Mouse (Mus musculus): ENCODE results near the gene Trak1. TPM values are rescaled to one million over a fixed set of nuclear protein-coding genes. Genes with fewer than 3 reads are reported as not detected.
A peak's percentile ranks its signal among the peaks of the same experiment; 100 is the strongest.

The Trak1 gene
- polyA plus RNA-seq, 1 experiment from 2014 or later, result 17.7 TPM

- peak overlapping the region; percentile 86 for H3K4me3 ChIP-seq
- peaks cover 23% of the 10 kb centered on the region for H3K27me3 ChIP-seq
- ATAC-seq (ENCODE audit: insufficient number of reproducible peaks, insufficient read depth, low FRiP score, low TSS enrichment, low read depth), result no peak
- no peaks in the 10 kb centered on the region for H3K9me3 ChIP-seq
- 3% methylated on average over 7 of the region's 7 CpGs for WGBS
- peaks cover 22% of the 10 kb centered on the region for H3K4me1 ChIP-seq
- no peaks in the 10 kb centered on the region for H3K36me3 ChIP-seq
- no peak overlapping the region for H3K27ac ChIP-seq
- peak overlapping the region; percentile 90 for H3K4me2 ChIP-seq
- H3K9ac ChIP-seq, result peak overlapping the region; percentile 90
Measured at GRCm38 (mm10) chr9:121298065-121298398, 730 bp downstream of the Trak1 start.

GRCm38 (mm10) chr9:121298411-121299091 is 1.2 kb downstream of the Trak1 start:
- Histone ChIP-seq H3K4me3 (peak overlapping the region; percentile 86), H3K9ac (peak overlapping the region; percentile 90), H3K27ac (no peak overlapping the region), H3K9me3 (no peaks in the 10 kb centered on the region), H3K4me2 (peak overlapping the region; percentile 90), H3K4me1 (peaks cover 24% of the 10 kb centered on the region), H3K36me3 (no peaks in the 10 kb centered on the region), H3K27me3 (peaks cover 23% of the 10 kb centered on the region)
- ATAC-seq (ENCODE audit: insufficient number of reproducible peaks, insufficient read depth, low FRiP score, low TSS enrichment, low read depth), result no peak
- WGBS, result 43% methylated on average over 15 of the region's 15 CpGs

- Histone ChIP-seq H3K4me2 (peak overlapping the region; percentile 90), H3K9me3 (no peaks in the 10 kb centered on the region), H3K27me3 (peaks cover 17% of the 10 kb centered on the region), H3K9ac (no peak overlapping the region), H3K4me3 (0 out of 2 replicates have a peak overlapping the region, but pooled peaks have one; percentile 86), H3K36me3 (no peaks in the 10 kb centered on the region), H3K4me1 (peaks cover 25% of the 10 kb centered on the region), H3K27ac (no peak overlapping the region)
- no peak for ATAC-seq (ENCODE audit: insufficient number of reproducible peaks, insufficient read depth, low FRiP score, low TSS enrichment, low read depth)
- 76% methylated on average over 9 of the region's 9 CpGs for WGBS
Measured at GRCm38 (mm10) chr9:121299223-121299755, 2.0 kb downstream of the Trak1 start.

GRCm38 (mm10) chr9:121299976-121300570 is 2.8 kb downstream of the Trak1 start:
- ATAC-seq (ENCODE audit: insufficient number of reproducible peaks, insufficient read depth, low FRiP score, low TSS enrichment, low read depth), result no peak
- Histone ChIP-seq H3K27ac (no peak overlapping the region), H3K4me3 (no peak overlapping the region), H3K4me1 (peaks cover 25% of the 10 kb centered on the region), H3K27me3 (peaks cover 13% of the 10 kb centered on the region), H3K9ac (no peak overlapping the region), H3K4me2 (peak overlapping the region; percentile 22; the same call in 1 of the 2 replicates), H3K9me3 (no peaks in the 10 kb centered on the region), H3K36me3 (no peaks in the 10 kb centered on the region)
- 56% methylated on average over 19 of the region's 19 CpGs for WGBS

GRCm38 (mm10) chr9:121301041-121301920 is 4.0 kb downstream of the Trak1 start:
- peaks cover 9% of the 10 kb centered on the region for H3K27me3 ChIP-seq
- peaks cover 25% of the 10 kb centered on the region for H3K4me1 ChIP-seq
- H3K27ac ChIP-seq, result no peak overlapping the region
- H3K9me3 ChIP-seq, result no peaks in the 10 kb centered on the region
- no peaks in the 10 kb centered on the region for H3K36me3 ChIP-seq
- no peak overlapping the region for H3K4me2 ChIP-seq
- 77% methylated on average over 22 of the region's 22 CpGs for WGBS
- H3K4me3 ChIP-seq, result no peak overlapping the region
- H3K9ac ChIP-seq, result no peak overlapping the region
- no peak for ATAC-seq (ENCODE audit: insufficient number of reproducible peaks, insufficient read depth, low FRiP score, low TSS enrichment, low read depth)

GRCm38 (mm10) chr9:121302543-121302942 is 5.2 kb downstream of the Trak1 start:
- WGBS, result 86% methylated on average over 8 of the region's 8 CpGs

GRCm38 (mm10) chr9:121303086-121303485 is 5.8 kb downstream of the Trak1 start:
- H3K27me3 ChIP-seq, result no peaks in the 10 kb centered on the region
- no peak overlapping the region for H3K9ac ChIP-seq
- ATAC-seq (ENCODE audit: insufficient number of reproducible peaks, insufficient read depth, low FRiP score, low TSS enrichment, low read depth), result no peak
- no peak overlapping the region for H3K4me2 ChIP-seq
- no peaks in the 10 kb centered on the region for H3K9me3 ChIP-seq
- H3K4me1 ChIP-seq, result peaks cover 24% of the 10 kb centered on the region
- no peak overlapping the region for H3K27ac ChIP-seq
- H3K36me3 ChIP-seq, result no peaks in the 10 kb centered on the region
- WGBS, result 69% methylated on average over 6 of the region's 6 CpGs
- no peak overlapping the region for H3K4me3 ChIP-seq

More at GRCm38 (mm10) chr9:121302543-121302942, 5.2 kb downstream of the Trak1 start:
- H3K9ac ChIP-seq, result no peak overlapping the region
- peaks cover 25% of the 10 kb centered on the region for H3K4me1 ChIP-seq
- no peak overlapping the region for H3K27ac ChIP-seq
- H3K4me3 ChIP-seq, result no peak overlapping the region
- no peak overlapping the region for H3K4me2 ChIP-seq
- no peaks in the 10 kb centered on the region for H3K27me3 ChIP-seq
- ATAC-seq (ENCODE audit: insufficient number of reproducible peaks, insufficient read depth, low FRiP score, low TSS enrichment, low read depth), result no peak
- H3K9me3 ChIP-seq, result no peaks in the 10 kb centered on the region
- H3K36me3 ChIP-seq, result no peaks in the 10 kb centered on the region

GRCm38 (mm10) chr9:121303748-121304147 is 6.4 kb downstream of the Trak1 start:
- H3K4me3 ChIP-seq, result no peak overlapping the region
- H3K4me1 ChIP-seq, result peaks cover 18% of the 10 kb centered on the region
- H3K36me3 ChIP-seq, result no peaks in the 10 kb centered on the region
- 44% methylated on average over 9 of the region's 9 CpGs for WGBS
- H3K27ac ChIP-seq, result no peak overlapping the region
- H3K9ac ChIP-seq, result no peak overlapping the region
- H3K27me3 ChIP-seq, result no peaks in the 10 kb centered on the region
- no peak for ATAC-seq (ENCODE audit: insufficient number of reproducible peaks, insufficient read depth, low FRiP score, low TSS enrichment, low read depth)
- H3K9me3 ChIP-seq, result no peaks in the 10 kb centered on the region
- no peak overlapping the region for H3K4me2 ChIP-seq

GRCm38 (mm10) chr9:121304520-121304919 is 7.2 kb downstream of the Trak1 start:
- no peaks in the 10 kb centered on the region for H3K9me3 ChIP-seq
- H3K4me1 ChIP-seq, result peaks cover 14% of the 10 kb centered on the region
- WGBS, result 81% methylated on average over 10 of the region's 10 CpGs

GRCm38 (mm10) chr9:121305456-121305855 is 8.2 kb downstream of the Trak1 start:
- H3K9me3 ChIP-seq, result no peaks in the 10 kb centered on the region
- no peak for ATAC-seq (ENCODE audit: insufficient number of reproducible peaks, insufficient read depth, low FRiP score, low TSS enrichment, low read depth)
- H3K4me2 ChIP-seq, result no peak overlapping the region
- H3K9ac ChIP-seq, result no peak overlapping the region
- no peak overlapping the region for H3K4me3 ChIP-seq
- no peak overlapping the region for H3K27ac ChIP-seq
- H3K27me3 ChIP-seq, result no peaks in the 10 kb centered on the region
- 93% methylated on average over 4 of the region's 4 CpGs for WGBS
- H3K36me3 ChIP-seq, result no peaks in the 10 kb centered on the region
- H3K4me1 ChIP-seq, result 0 out of 2 replicates have a peak, but pooled peaks cover 6% of the 10 kb centered on the region

More at GRCm38 (mm10) chr9:121304520-121304919, 7.2 kb downstream of the Trak1 start:
- ATAC-seq (ENCODE audit: insufficient number of reproducible peaks, insufficient read depth, low FRiP score, low TSS enrichment, low read depth), result no peak
- H3K36me3 ChIP-seq, result no peaks in the 10 kb centered on the region
- no peak overlapping the region for H3K27ac ChIP-seq
- no peaks in the 10 kb centered on the region for H3K27me3 ChIP-seq
- no peak overlapping the region for H3K9ac ChIP-seq
- no peak overlapping the region for H3K4me3 ChIP-seq
- H3K4me2 ChIP-seq, result no peak overlapping the region

- Histone ChIP-seq H3K4me1 (peaks cover 23% of the 10 kb centered on the region), H3K4me3 (no peak overlapping the region), H3K27me3 (no peaks in the 10 kb centered on the region), H3K36me3 (0 out of 2 replicates have a peak, but pooled peaks cover 3% of the 10 kb centered on the region), H3K4me2 (no peak overlapping the region), H3K9ac (no peak overlapping the region), H3K9me3 (no peaks in the 10 kb centered on the region), H3K27ac (no peak overlapping the region; the same call in 1 of the 2 replicates)
- 42% methylated on average over 4 of the region's 4 CpGs for WGBS
- no peak for ATAC-seq (ENCODE audit: insufficient number of reproducible peaks, insufficient read depth, low FRiP score, low TSS enrichment, low read depth)
Measured at GRCm38 (mm10) chr9:121309287-121309686, 12.0 kb downstream of the Trak1 start.

Measured in embryonic facial prominence, embryonic 13.5 days (tissue).